Mouse (Mus musculus) neural tube, embryonic 15.5 days (tissue): ENCODE results near the gene Snx29. TPM values are rescaled to one million over a fixed set of nuclear protein-coding genes. Genes with fewer than 3 reads are reported as not detected.

Source experiments
- ATAC-seq: fragments of 200-750 bp; cut with Nextera tagmentation; 2 replicates; pipeline ENCODE4 v1.8.0; 2017; ENCODE audit warnings: mild to moderate bottlenecking, moderate TSS enrichment, moderate library complexity; ENCODE audit not compliant: low FRiP score
- H3K27ac ChIP-seq: fragments of 300-500 bp; sonication (generic); replicated peaks from 2 replicates; pipeline ENCODE4 v1.5.1; 2015; ENCODE audit warnings: mild to moderate bottlenecking, inconsistent platforms
- H3K27me3 ChIP-seq: fragments of 300-500 bp; sonication (generic); replicated peaks from 2 replicates; pipeline ENCODE4 v1.6.1; 2015; ENCODE audit warnings: inconsistent platforms
- H3K36me3 ChIP-seq: fragments of 300-500 bp; sonication (generic); 2 replicates; pipeline ENCODE4 v1.6.1; 2015; ENCODE audit warnings: inconsistent platforms
- H3K4me1 ChIP-seq: fragments of 300-500 bp; sonication (generic); 2 replicates; pipeline ENCODE4 v1.6.1; 2015; ENCODE audit warnings: inconsistent platforms
- H3K4me2 ChIP-seq: fragments of 300-500 bp; sonication (generic); 2 replicates; pipeline ENCODE4 v1.6.1; 2015; ENCODE audit warnings: inconsistent platforms, mild to moderate bottlenecking, moderate library complexity
- H3K4me3 ChIP-seq: fragments of 300-500 bp; sonication (generic); replicated peaks from 2 replicates; pipeline ENCODE4 v1.5.1; 2015; ENCODE audit warnings: mild to moderate bottlenecking, inconsistent platforms
- H3K9ac ChIP-seq: fragments of 300-500 bp; sonication (generic); replicated peaks from 2 replicates; pipeline ENCODE4 v1.6.1; 2015; ENCODE audit warnings: mild to moderate bottlenecking, inconsistent platforms
- H3K9me3 ChIP-seq: fragments of 300-500 bp; sonication (generic); replicated peaks from 2 replicates; pipeline ENCODE4 v1.6.1; 2016; ENCODE audit warnings: inconsistent platforms
- WGBS: fragments of 180-500 bp; shearing (Covaris S2); methylation state at CpG from one replicate; pipeline ENCODE4 v1.1.7; 2015; ENCODE audit warnings: mixed read lengths; 5-methylcytosine and 5-hydroxymethylcytosine counted together
- polyA plus RNA-seq: library from polyadenylated mRNA; unstranded; fragments of >200 nt; fragmentation: Nextera tagmentation; extraction: Ambion mirVana; gene quantifications from 2 replicates; pipeline ENCODE4 v1.2.1, GENCODE M21; 2015

Snx29 gene
- polyA plus RNA-seq, 1 experiment from 2014 or later = 18.7 TPM

DNA sequence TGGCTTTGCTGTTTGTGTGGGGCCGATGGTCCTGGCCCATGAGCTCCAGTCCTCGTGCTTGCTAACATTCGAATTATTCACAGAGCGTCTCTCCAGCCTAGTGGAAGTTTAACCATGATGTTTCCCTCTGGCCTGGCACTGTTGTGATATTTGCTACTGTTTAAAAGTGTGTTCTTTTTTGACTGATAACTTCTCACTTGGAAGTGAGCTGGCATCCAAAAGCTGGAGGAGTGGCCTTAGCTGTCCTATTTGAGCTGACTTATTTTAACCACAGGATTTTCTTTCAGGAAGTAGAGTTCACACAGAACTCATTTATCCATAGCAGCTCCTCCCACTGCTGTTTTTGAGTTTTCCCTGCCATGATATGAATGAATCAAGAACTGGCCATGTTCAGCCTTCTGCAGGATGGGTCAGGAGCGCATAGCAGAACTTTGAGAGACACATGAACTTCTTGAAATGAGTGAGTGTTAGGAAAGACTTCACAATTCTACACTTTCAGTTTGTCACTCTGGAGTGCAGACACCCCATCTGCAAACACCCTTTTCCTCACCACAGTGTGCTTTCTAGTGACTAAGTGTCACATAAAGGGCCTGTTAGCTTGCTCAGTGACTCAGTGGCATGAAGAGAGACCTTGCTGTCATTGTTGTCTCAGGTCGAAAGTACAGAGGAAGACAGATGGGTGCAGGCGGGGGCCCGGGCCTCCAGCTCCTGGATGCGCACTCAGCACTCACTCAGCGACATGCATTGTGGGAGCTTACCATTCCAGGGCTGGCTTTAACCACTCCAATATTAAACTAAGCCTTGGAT lies 152.6 kb downstream of the Snx29 start:
- no peak overlapping the region for H3K4me2 ChIP-seq
- H3K9me3 ChIP-seq = no peaks in the 10 kb centered on the region
- peaks cover 16% of the 10 kb centered on the region for H3K4me1 ChIP-seq
- H3K36me3 ChIP-seq = peaks cover 7% of the 10 kb centered on the region; the same call in 1 of the 2 replicates
- H3K9ac ChIP-seq = no peak overlapping the region
- 81% methylated on average over 10 of the region's 10 CpGs for WGBS
- no peak overlapping the region for H3K4me3 ChIP-seq
- H3K27me3 ChIP-seq = no peaks in the 10 kb centered on the region
- ATAC-seq = no peak
- H3K27ac ChIP-seq = no peak overlapping the region

DNA sequence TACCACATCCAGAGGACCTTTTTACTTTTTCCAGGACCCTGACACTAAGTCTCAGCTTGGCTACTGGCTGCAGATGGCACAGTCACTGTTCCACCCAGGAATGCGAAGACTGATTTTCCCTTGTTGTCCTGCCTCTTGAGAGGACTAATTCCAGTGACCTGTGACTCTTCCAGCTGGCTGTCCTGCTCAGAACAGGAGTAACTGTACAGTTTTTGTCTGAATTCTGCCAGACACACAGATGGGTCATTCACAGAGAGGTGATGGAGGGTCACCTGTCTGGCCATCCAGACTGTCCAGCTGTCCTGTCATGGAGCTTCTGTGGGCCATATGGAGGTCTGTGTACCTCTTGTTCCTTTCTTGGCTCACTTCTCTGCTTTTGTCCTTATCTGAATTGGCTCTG lies 153.6 kb downstream of the Snx29 start:
- Histone ChIP-seq H3K9ac (no peak overlapping the region), H3K4me1 (peaks cover 16% of the 10 kb centered on the region), H3K36me3 (peaks cover 9% of the 10 kb centered on the region; the same call in 1 of the 2 replicates), H3K9me3 (no peaks in the 10 kb centered on the region), H3K27ac (no peak overlapping the region), H3K27me3 (no peaks in the 10 kb centered on the region), H3K4me2 (no peak overlapping the region), H3K4me3 (no peak overlapping the region)
- 88% methylated on average over 1 of the region's 1 CpGs for WGBS
- no peak for ATAC-seq

DNA sequence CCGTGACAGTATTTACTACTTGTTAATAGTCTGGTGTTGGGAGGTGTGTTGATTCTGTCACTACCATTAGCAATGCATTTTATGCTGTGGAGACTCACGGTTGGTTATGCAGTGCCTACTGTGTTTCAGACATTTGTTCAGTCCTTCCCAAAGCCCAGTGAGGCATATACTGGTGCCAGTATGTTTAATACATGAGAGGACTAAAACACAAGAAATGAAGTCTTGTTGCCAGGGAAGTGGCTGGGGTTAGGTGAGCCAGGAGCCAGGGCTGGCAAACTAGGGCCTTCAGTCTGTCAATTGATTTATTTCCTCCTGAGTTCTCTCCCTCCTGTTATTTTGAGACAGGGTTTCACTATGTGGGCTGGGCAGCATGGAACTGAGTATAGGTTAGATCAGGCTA lies 154.3 kb downstream of the Snx29 start:
- Histone ChIP-seq H3K4me1 (peaks cover 16% of the 10 kb centered on the region), H3K4me2 (no peak overlapping the region), H3K4me3 (no peak overlapping the region), H3K27ac (no peak overlapping the region), H3K36me3 (peaks cover 9% of the 10 kb centered on the region; the same call in 1 of the 2 replicates), H3K27me3 (no peaks in the 10 kb centered on the region), H3K9ac (no peak overlapping the region), H3K9me3 (no peaks in the 10 kb centered on the region)
- no peak for ATAC-seq
- WGBS = 71% methylated on average over 2 of the region's 2 CpGs

DNA sequence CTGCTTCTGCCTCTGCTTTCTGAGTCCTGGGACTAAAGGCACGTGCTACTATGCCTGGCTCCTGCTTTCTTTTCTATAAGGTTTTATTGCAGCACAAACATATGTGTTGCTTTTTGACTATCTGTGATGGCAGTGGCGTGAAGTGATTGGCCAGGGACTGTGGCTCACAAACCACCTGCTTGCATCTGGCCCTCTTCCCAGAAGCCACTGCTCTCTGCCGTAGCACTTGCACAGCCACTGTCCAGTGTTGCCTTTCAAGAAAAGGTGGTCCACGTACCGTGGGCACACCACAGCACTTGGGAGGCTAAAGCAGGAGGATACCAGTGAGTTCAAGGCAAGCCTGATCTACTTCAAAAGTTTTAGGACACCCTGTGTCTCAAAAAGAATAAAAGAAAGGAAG lies 154.9 kb downstream of the Snx29 start:
- Histone ChIP-seq H3K36me3 (peaks cover 9% of the 10 kb centered on the region; the same call in 1 of the 2 replicates), H3K27ac (no peak overlapping the region), H3K4me1 (peaks cover 14% of the 10 kb centered on the region), H3K4me3 (no peak overlapping the region), H3K27me3 (no peaks in the 10 kb centered on the region), H3K9me3 (no peaks in the 10 kb centered on the region), H3K9ac (no peak overlapping the region), H3K4me2 (no peak overlapping the region)
- WGBS = 81% methylated on average over 5 of the region's 5 CpGs
- no peak for ATAC-seq

DNA sequence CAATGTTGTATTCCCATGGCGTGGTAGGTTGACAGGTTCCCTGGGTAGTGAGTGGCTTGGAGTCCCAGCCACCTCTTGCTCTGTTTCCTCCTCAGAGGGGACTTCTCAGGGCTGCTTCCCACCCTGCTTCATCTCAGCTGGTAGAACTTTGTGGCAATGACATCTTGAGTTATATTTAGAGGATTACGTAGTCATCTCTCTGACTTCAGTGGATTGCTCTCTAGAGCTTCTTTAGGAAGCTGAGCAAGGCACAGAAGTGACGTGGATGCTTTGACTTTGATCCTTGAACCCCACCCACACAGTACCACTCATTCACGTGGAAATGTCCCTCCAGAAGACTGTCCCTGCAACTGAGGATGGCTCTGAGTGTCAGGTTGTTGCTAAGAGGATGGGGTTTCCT lies 156.9 kb downstream of the Snx29 start:
- Histone ChIP-seq H3K4me1 (no peaks in the 10 kb centered on the region), H3K27me3 (no peaks in the 10 kb centered on the region), H3K9me3 (no peaks in the 10 kb centered on the region), H3K36me3 (peaks cover 9% of the 10 kb centered on the region; the same call in 1 of the 2 replicates), H3K4me2 (no peak overlapping the region), H3K9ac (no peak overlapping the region), H3K27ac (no peak overlapping the region), H3K4me3 (no peak overlapping the region)
- 82% methylated on average over 4 of the region's 4 CpGs for WGBS
- no peak for ATAC-seq

DNA sequence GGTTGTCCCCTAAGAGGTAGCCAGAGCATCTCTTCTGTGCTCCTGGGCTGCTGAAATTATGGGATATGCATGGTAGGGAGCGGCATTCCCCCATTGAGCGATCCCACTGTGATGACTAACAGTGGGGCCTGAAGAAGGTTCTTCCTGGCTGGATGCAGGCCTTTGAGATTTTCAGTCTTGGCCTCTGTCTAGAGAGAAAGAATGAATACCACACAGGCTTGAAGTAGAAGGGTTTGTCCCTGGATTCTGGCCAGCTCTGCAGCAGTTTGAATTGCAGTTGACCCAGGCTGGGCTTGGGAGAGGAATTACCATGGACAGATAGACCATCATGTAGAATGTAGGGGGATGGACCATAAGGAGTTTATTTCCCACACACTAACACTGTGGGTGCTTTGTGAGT lies 159.5 kb downstream of the Snx29 start:
- H3K4me3 ChIP-seq = no peak overlapping the region
- 92% methylated on average over 2 of the region's 2 CpGs for WGBS
- ATAC-seq = no peak
- no peaks in the 10 kb centered on the region for H3K9me3 ChIP-seq
- no peak overlapping the region for H3K27ac ChIP-seq
- no peak overlapping the region for H3K4me2 ChIP-seq
- no peaks in the 10 kb centered on the region for H3K4me1 ChIP-seq
- H3K27me3 ChIP-seq = no peaks in the 10 kb centered on the region
- 0 out of 2 replicates have a peak, but pooled peaks cover 5% of the 10 kb centered on the region for H3K36me3 ChIP-seq
- no peak overlapping the region for H3K9ac ChIP-seq

DNA sequence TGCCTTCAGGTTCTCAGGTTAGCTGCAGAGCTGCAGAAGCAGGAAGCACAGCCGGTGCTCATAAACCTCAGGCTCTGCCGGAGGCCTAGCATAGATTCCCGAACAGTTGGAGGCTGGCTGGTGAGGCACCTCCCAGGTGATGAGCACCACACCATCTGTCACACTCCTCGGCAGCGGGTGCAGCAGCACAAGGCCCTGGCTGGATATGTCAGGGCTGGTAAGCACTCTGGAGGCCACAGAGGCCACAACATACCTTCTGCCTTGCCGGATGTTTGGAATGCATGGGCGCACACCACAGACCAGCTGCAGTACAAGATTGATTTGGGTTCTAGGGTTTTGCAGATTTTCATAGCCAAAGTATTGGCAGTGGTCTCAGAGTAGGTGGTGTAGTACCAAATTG lies 172.2 kb downstream of the Snx29 start:
- Histone ChIP-seq H3K27ac (no peak overlapping the region), H3K4me3 (no peak overlapping the region), H3K9me3 (no peaks in the 10 kb centered on the region), H3K4me2 (no peak overlapping the region), H3K27me3 (no peaks in the 10 kb centered on the region), H3K36me3 (no peaks in the 10 kb centered on the region), H3K9ac (no peak overlapping the region), H3K4me1 (peaks cover 15% of the 10 kb centered on the region)
- no peak for ATAC-seq
- 73% methylated on average over 7 of the region's 7 CpGs for WGBS

DNA sequence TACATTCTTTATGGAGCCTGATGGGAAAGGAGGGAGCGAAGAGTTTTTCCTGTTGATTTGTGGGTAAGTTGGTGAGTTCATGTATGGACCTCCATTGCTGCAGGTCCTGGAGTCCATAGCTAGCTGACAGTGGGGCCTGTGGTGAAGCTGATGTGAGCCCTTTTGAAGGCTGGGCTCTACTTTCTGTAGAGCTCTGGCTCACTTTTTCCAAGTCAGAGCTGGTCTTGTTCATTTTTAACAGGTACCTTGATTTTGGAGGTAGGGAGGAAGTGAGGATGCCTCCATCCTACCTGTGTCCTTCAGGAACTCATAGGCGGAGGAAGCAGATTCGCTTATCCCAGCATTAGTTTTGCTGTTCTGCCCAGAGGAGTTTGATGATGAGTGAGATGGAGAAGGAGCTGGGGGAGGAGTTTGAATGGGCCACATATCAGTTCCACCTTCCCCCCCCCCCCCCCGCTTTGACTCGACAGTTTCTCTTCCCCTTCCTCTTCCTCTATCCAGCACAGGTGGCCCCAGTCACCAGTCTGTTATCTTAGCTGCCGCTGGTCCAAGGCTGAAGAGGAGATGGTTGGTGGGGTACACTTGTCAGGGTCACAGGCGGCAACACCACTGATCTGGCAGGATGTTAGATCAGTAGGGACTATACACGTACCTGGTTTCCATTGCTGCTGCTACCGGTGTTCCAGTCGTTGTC lies 173.4 kb downstream of the Snx29 start:
- Histone ChIP-seq H3K4me2 (no peak overlapping the region), H3K9me3 (no peaks in the 10 kb centered on the region), H3K4me3 (no peak overlapping the region), H3K9ac (no peak overlapping the region), H3K36me3 (no peaks in the 10 kb centered on the region), H3K27me3 (no peaks in the 10 kb centered on the region), H3K4me1 (peaks cover 15% of the 10 kb centered on the region), H3K27ac (no peak overlapping the region)
- 81% methylated on average over 9 of the region's 10 CpGs for WGBS
- ATAC-seq = no peak

DNA sequence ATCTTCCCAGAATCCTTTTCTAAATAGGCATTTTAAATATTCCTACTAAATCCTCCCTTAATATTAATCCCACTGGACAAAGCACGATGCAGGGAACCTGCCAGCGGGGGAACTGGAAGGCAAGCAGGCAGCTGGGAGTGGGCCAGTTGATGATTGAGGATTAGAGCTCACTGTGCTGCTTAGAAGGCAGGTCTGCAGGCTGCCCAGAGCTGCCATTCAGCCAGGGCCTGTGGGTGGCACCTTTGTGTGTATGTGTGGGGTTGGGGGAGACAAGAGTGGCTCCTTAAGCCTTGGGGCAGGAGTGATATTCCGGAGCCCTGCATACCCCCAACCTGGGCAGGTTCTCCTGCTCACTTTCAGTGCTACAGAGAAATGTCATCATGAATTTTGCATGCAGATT lies 174.0 kb downstream of the Snx29 start:
- no peak overlapping the region for H3K4me3 ChIP-seq
- no peak overlapping the region for H3K9ac ChIP-seq
- H3K9me3 ChIP-seq = no peaks in the 10 kb centered on the region
- H3K27ac ChIP-seq = no peak overlapping the region
- H3K36me3 ChIP-seq = no peaks in the 10 kb centered on the region
- ATAC-seq = no peak
- WGBS = 79% methylated on average over 3 of the region's 3 CpGs
- H3K27me3 ChIP-seq = no peaks in the 10 kb centered on the region
- peaks cover 15% of the 10 kb centered on the region for H3K4me1 ChIP-seq
- no peak overlapping the region for H3K4me2 ChIP-seq

DNA sequence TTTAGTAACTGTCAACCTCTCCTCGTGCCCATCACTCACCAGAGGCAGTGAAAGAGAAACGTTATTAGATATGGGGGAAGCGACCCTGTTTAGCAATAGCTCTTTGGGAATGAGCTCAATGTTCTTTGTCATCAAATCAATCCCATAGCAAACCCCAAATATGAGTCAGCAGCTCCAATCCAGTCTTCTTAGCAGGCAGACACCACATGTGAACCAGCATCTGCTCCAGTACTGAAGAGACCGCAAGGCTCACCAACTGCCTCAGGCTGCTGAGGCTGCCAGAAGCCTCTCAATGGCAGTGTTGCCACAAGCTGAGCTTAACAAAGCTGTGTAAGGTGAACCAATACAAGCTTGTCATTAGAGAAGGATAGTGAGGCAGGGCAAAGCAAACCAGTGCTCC lies 177.4 kb downstream of the Snx29 start:
- ATAC-seq = no peak

DNA sequence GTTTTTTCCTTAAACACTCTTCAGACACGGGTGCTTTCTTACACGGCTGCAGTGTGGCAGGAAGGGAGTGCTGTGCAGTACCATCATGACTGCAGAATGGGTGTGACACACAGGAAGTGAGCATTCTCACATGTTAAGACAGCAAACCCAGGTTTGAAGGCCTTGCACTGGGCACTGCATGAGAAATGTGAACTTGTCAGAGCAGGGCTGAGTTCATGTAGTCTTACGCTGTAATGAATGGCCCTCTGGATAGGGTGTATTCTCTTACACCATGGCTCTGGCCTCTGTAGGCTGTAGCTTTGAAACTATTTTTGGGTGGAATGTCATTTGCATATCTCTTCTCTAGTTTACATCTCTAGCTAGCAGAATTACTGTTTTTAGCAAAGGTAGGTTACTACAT lies 178.4 kb downstream of the Snx29 start:
- Histone ChIP-seq H3K27me3 (no peaks in the 10 kb centered on the region), H3K27ac (no peak overlapping the region), H3K9me3 (no peaks in the 10 kb centered on the region), H3K4me3 (no peak overlapping the region), H3K9ac (no peak overlapping the region), H3K36me3 (no peaks in the 10 kb centered on the region), H3K4me2 (no peak overlapping the region), H3K4me1 (peaks cover 24% of the 10 kb centered on the region)
- ATAC-seq = no peak
- 88% methylated on average over 3 of the region's 3 CpGs for WGBS

More for the DNA sequence above, 177.4 kb downstream of the Snx29 start:
- no peak overlapping the region for H3K9ac ChIP-seq
- no peak overlapping the region for H3K4me3 ChIP-seq
- H3K36me3 ChIP-seq = no peaks in the 10 kb centered on the region
- no peak overlapping the region for H3K4me2 ChIP-seq
- H3K4me1 ChIP-seq = peaks cover 15% of the 10 kb centered on the region
- no peaks in the 10 kb centered on the region for H3K9me3 ChIP-seq
- 61% methylated on average over 4 of the region's 4 CpGs for WGBS
- no peaks in the 10 kb centered on the region for H3K27me3 ChIP-seq
- no peak overlapping the region for H3K27ac ChIP-seq

DNA sequence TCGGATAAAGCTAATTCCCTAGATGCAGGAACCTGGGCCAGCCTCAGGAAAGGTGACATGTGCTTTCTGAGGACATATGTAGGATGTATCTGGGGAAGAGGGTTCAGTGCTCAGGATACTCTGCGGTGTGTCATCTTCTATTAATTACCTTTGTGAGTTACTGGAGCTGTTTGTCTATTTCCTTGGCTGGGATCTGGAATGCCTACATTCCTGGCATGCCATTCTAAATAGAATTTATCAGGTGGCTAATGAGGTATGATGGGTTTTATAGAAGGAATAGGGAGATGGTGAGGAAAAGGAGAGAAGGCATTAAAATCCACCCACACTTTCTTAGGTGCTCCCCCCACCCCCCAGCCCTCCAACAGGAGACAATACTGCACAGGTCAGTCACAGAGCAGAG lies 178.9 kb downstream of the Snx29 start:
- H3K9ac ChIP-seq = no peak overlapping the region
- H3K27ac ChIP-seq = no peak overlapping the region
- H3K36me3 ChIP-seq = no peaks in the 10 kb centered on the region
- H3K4me1 ChIP-seq = peaks cover 24% of the 10 kb centered on the region
- no peak for ATAC-seq
- WGBS = 81% methylated on average over 2 of the region's 2 CpGs
- H3K4me3 ChIP-seq = no peak overlapping the region
- no peaks in the 10 kb centered on the region for H3K27me3 ChIP-seq
- H3K4me2 ChIP-seq = no peak overlapping the region
- H3K9me3 ChIP-seq = no peaks in the 10 kb centered on the region
